12 mouse cellular contexts compared by ENCODE assay signal in the genomic region with DNA sequence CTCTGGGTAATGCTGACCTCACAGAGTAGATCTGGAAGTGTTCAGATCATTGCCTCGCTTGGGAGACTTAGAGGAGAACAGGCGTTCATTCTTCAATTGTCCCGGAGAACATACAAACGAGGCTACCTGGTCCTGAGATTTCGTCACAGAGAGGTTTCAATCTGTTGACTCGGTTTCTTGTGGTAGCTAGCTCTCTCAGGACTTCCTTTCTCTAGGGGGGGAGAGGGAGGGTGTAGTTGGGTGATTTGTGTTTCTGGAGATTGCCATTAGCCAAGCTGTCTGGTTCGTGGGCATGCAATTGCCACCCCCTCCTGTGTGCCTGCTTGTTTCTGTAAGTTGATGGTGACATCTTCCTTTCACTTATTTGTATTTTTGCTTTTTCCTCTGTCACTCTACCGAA.
DNase-seq lines count a peak whose midpoint lies in the region; ATAC-seq and TF ChIP-seq lines count a peak whose summit lies in the region.
"Had no signal": no experiment of that assay in that cellular context is flagged by ENCODE, and none has a peak within 500 bp of the region (broad histone marks: within the 10 kb centered on the region; RNA-seq: fewer than 3 reads in every experiment).

No protein-coding gene starts in this region.

- H3K4me2 ChIP-seq in forebrain, embryonic 12.5 days = no peak overlapping the region
- no peak overlapping the region for H3K4me2 ChIP-seq in forebrain, embryonic 14.5 days (ENCODE audit: low read length)
- H3K4me2 ChIP-seq in liver, embryonic 11.5 days = no peak overlapping the region
- no peak overlapping the region for H3K4me2 ChIP-seq in liver, embryonic 12.5 days
- H3K4me2 ChIP-seq: midbrain, embryonic 13.5 days had no signal

- peaks cover 22% of the 10 kb centered on the region; the same call in 1 of the 2 replicates for H3K4me1 ChIP-seq in forebrain, embryonic 12.5 days
- peaks cover 7% of the 10 kb centered on the region; the same call in 1 of the 2 replicates for H3K4me1 ChIP-seq in forebrain, embryonic 14.5 days (ENCODE audit: control insufficient read depth, insufficient read depth, low read length)
- H3K4me1 ChIP-seq in liver, embryonic 11.5 days (replicated peaks; ENCODE audit: control insufficient read depth, insufficient read depth, low read length) = peaks cover 36% of the 10 kb centered on the region
- H3K4me1 ChIP-seq in liver, embryonic 12.5 days = peaks cover 56% of the 10 kb centered on the region
- peaks cover 10% of the 10 kb centered on the region; the same call in 1 of the 2 replicates for H3K4me1 ChIP-seq in embryonic fibroblast, embryonic 13.5 days (ENCODE audit: control insufficient read depth, insufficient read depth, low read length)

- WGBS in forebrain, embryonic 12.5 days = 80% methylated on average over 8 of the region's 8 CpGs
- WGBS in forebrain, embryonic 14.5 days = 83% methylated on average over 8 of the region's 8 CpGs
- 59% methylated on average over 8 of the region's 8 CpGs for WGBS in liver, embryonic 11.5 days
- WGBS in liver, embryonic 12.5 days (ENCODE audit: insufficient replicate concordance) = 41% methylated on average over 8 of the region's 8 CpGs

- no peaks in the 10 kb centered on the region for H3K36me3 ChIP-seq in forebrain, embryonic 12.5 days (replicated peaks)
- no peaks in the 10 kb centered on the region for H3K36me3 ChIP-seq in forebrain, embryonic 14.5 days (ENCODE audit: control insufficient read depth, insufficient read depth, low read length)
- no peaks in the 10 kb centered on the region for H3K36me3 ChIP-seq in liver, embryonic 11.5 days (ENCODE audit: control insufficient read depth, insufficient read depth, low read length)
- no peaks in the 10 kb centered on the region for H3K36me3 ChIP-seq in liver, embryonic 12.5 days
- H3K36me3 ChIP-seq: midbrain, embryonic 13.5 days had no signal

- H3K27ac ChIP-seq in forebrain, embryonic 12.5 days = 0 out of 2 replicates have a peak overlapping the region, but pooled peaks have one; percentile 38
- H3K27ac ChIP-seq in forebrain, embryonic 14.5 days (ENCODE audit: low read depth, low read length) = no peak overlapping the region
- H3K27ac ChIP-seq in liver, embryonic 11.5 days (ENCODE audit: low read depth, low read length) = peak overlapping the region; percentile 43
- H3K27ac ChIP-seq in liver, embryonic 12.5 days = no peak overlapping the region
- H3K27ac ChIP-seq in embryonic fibroblast, embryonic 13.5 days (ENCODE audit: insufficient read depth, low read length) = peak overlapping the region; percentile 82
- H3K27ac ChIP-seq: midbrain, embryonic 13.5 days had no signal

- no peak for TF ChIP-seq POLR2A in embryonic fibroblast, embryonic 13.5 days (IDR thresholded peaks at IDR 0.05; ENCODE audit: low read depth, low read length)

- TF ChIP-seq CTCF in embryonic fibroblast, embryonic 13.5 days (IDR thresholded peaks at IDR 0.05; ENCODE audit: borderline replicate concordance, insufficient read depth, low read length) = no peak

- ATAC-seq in forebrain, embryonic 12.5 days (ENCODE audit: low FRiP score) = no peak
- ATAC-seq in forebrain, embryonic 14.5 days = no peak
- ATAC-seq in liver, embryonic 11.5 days (replicated peaks; ENCODE audit: low FRiP score) = no peak
- no peak for ATAC-seq in liver, embryonic 12.5 days
- ATAC-seq: midbrain, embryonic 13.5 days had no signal

- H3K9me3 ChIP-seq in forebrain, embryonic 12.5 days = no peaks in the 10 kb centered on the region
- no peaks in the 10 kb centered on the region for H3K9me3 ChIP-seq in forebrain, embryonic 14.5 days (replicated peaks; ENCODE audit: control insufficient read depth, low read length)
- no peaks in the 10 kb centered on the region for H3K9me3 ChIP-seq in liver, embryonic 11.5 days (ENCODE audit: control insufficient read depth, low read length)
- H3K9me3 ChIP-seq in liver, embryonic 12.5 days (replicated peaks) = no peaks in the 10 kb centered on the region
- H3K9me3 ChIP-seq: midbrain, embryonic 13.5 days had no signal

- H3K4me3 ChIP-seq in forebrain, embryonic 12.5 days (replicated peaks) = no peak overlapping the region
- H3K4me3 ChIP-seq in forebrain, embryonic 14.5 days (ENCODE audit: low read depth, low read length) = no peak overlapping the region
- no peak overlapping the region for H3K4me3 ChIP-seq in liver, embryonic 11.5 days (ENCODE audit: low read depth, low read length)
- H3K4me3 ChIP-seq in liver, embryonic 12.5 days = no peak overlapping the region
- H3K4me3 ChIP-seq in embryonic fibroblast, embryonic 13.5 days (ENCODE audit: insufficient read depth, low read length) = no peak overlapping the region
- H3K4me3 ChIP-seq: midbrain, embryonic 13.5 days had no signal

- H3K9ac ChIP-seq in forebrain, embryonic 12.5 days = no peak overlapping the region
- H3K9ac ChIP-seq in forebrain, embryonic 14.5 days (ENCODE audit: low read length) = no peak overlapping the region
- no peak overlapping the region for H3K9ac ChIP-seq in liver, embryonic 11.5 days (ENCODE audit: low read depth, low read length)
- no peak overlapping the region for H3K9ac ChIP-seq in liver, embryonic 12.5 days
- H3K9ac ChIP-seq: midbrain, embryonic 13.5 days had no signal

- no peak for DNase-seq in forebrain, embryonic 14.5 days (ENCODE audit: low spot score)
- DNase-seq in liver, embryonic 11.5 days (ENCODE audit: low spot score) = no peak
- peak; percentile 55 for DNase-seq in naive thymus-derived CD4-positive, alpha-beta T cell, adult 2 months (ENCODE audit: low read depth)
- no peak for DNase-seq in retina, postnatal 1 day
- no peak for DNase-seq in Muller cell, postnatal 12 days (ENCODE audit: inconsistent ontology term)
- DNase-seq: heart, postnatal 10 days; kidney, postnatal 10 days; left cerebral cortex, postnatal 4 days had no signal

- no peaks in the 10 kb centered on the region; the same call in 1 of the 2 replicates for H3K27me3 ChIP-seq in forebrain, embryonic 12.5 days
- no peaks in the 10 kb centered on the region for H3K27me3 ChIP-seq in forebrain, embryonic 14.5 days (replicated peaks; ENCODE audit: control insufficient read depth, insufficient read depth, low read length)
- H3K27me3 ChIP-seq in liver, embryonic 11.5 days (replicated peaks; ENCODE audit: control insufficient read depth, insufficient read depth, low read length) = no peaks in the 10 kb centered on the region
- 0 out of 2 replicates have a peak, but pooled peaks cover 4% of the 10 kb centered on the region for H3K27me3 ChIP-seq in liver, embryonic 12.5 days (replicated peaks)
- H3K27me3 ChIP-seq: midbrain, embryonic 13.5 days had no signal

Comparison
In these comparisons a context has a peak if more than half of its experiments do, and no peak if none do; other contexts are left out.
1. H3K27ac ChIP-seq: peak in forebrain, embryonic 12.5 days (single experiment), liver, embryonic 11.5 days (single experiment) and embryonic fibroblast, embryonic 13.5 days (single experiment); none in forebrain, embryonic 14.5 days (single experiment) and liver, embryonic 12.5 days (single experiment).